Mouse (Mus musculus): Measurements from ENCODE around the gene Ptchd4.
A peak's percentile ranks its signal among the peaks of the same experiment; 100 is the strongest.

Ptchd4 gene

GRCm38 (mm10) chr17:42427961-42428360 lies 112.2 kb downstream of the Ptchd4 start:
- DNase-seq (ENCODE audit: low read depth), result no peak

- DNase-seq (ENCODE audit: low read depth), result no peak
Measured at GRCm38 (mm10) chr17:42430380-42430779, 114.6 kb downstream of the Ptchd4 start.

DNA sequence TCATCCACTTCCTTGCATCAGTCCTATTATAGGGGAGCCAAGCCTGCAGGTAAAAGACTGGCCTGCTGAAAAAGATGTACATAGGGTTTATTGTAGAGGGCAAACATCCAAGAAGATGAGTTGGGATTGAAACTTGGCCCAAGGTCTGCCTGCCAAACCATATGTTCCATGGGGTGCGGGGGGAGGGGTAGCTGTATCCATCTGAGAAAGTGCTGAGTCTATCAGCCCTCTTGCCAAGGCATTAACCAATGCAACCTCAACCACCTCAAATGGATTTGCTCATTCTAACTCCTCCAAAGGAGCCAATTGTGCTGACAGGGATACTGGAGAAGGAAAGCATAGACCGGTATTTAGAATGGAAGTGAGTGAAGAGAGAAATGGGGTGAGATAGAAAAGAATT lies 136.5 kb downstream of the Ptchd4 start:
- DNase-seq (ENCODE audit: low read depth), result no peak

GRCm38 (mm10) chr17:42456441-42456840 lies 140.7 kb downstream of the Ptchd4 start:
- peak; percentile 54 for DNase-seq (ENCODE audit: low read depth)

GRCm38 (mm10) chr17:42462726-42463125 lies 147.0 kb downstream of the Ptchd4 start:
- DNase-seq (ENCODE audit: low read depth), result no peak

- peak; percentile 77 for DNase-seq (ENCODE audit: low read depth)
Measured at GRCm38 (mm10) chr17:42480173-42480991, 164.6 kb downstream of the Ptchd4 start.

- DNase-seq (ENCODE audit: low read depth), result peak; percentile 63
Measured at GRCm38 (mm10) chr17:42509356-42510262, 193.9 kb downstream of the Ptchd4 start.

DNA sequence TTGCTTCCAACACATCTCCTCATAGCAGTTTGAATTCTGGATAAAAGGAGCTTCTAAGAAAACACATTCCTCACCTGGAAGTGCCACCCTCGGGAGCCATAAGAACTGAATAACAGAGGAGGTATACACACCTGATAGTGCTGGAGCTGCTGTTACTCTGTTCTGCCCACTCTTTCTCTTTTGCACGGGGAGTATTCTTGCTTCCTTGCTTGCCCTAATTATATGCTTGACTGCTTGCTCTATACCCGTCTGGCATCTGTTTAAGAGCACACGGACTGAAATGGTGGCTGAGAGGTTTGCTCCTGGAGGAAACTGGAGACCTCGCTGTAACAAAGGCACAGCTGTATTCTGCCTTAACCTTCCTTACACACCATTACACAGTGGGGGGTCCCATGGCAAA lies 214.4 kb downstream of the Ptchd4 start:
- no peak for DNase-seq (ENCODE audit: low read depth)

DNA sequence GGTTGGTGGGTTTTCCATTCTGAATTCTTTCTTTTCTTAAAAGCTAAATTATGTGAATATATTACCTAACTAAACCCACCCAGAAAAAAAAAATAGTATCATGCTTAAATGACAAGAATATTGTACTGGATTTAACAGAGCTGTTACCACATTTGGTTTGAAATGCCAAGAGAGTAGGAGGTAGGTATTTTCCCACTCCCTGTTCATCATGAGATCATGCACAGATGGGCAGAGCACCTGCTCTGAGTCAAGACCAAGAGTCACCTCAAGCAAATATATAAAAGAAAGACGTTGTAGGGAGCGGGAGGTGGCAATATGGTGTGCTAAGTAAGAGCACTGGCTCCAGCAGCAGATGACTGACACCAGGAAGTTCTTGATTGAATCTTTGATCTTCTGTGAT lies 233.8 kb downstream of the Ptchd4 start:
- no peak for DNase-seq (ENCODE audit: low read depth)
